Mouse (Mus musculus): Measurements from ENCODE around the gene Dis3. TPM values are rescaled to one million over a fixed set of nuclear protein-coding genes. Genes with fewer than 3 reads are reported as not detected.
"Not testable (repeated sequence)": the region's sequence is repeated elsewhere in the genome, so short reads cannot be mapped to it uniquely, and the experiment has no call there.

The Dis3 gene
- polyA plus RNA-seq, 1 experiment, result 12.3 TPM

GRCm38 (mm10) chr14:99041416-99041815 is 58.2 kb downstream of the Dis3 start:
- Histone ChIP-seq H3K27me3 (ENCODE audit: control insufficient read depth, insufficient read depth, insufficient read length) (no peaks in the 10 kb centered on the region), H3K4me2 (ENCODE audit: low read depth) (no peak overlapping the region), H3ac (ENCODE audit: control insufficient read depth, insufficient read length) (no peak overlapping the region), H3K79me2 (ENCODE audit: control insufficient read depth, insufficient read depth) (peaks cover 64% of the 10 kb centered on the region), H3K36me3 (ENCODE audit: control insufficient read depth, insufficient read depth) (peaks cover 6% of the 10 kb centered on the region), H3K4me3 (no peak overlapping the region)
- TF ChIP-seq POLR2A (IDR thresholded peaks at IDR 0.05; ENCODE audit: insufficient read length, low read depth) (no peak), MYOG (IDR thresholded peaks at IDR 0.05; ENCODE audit: control insufficient read depth in 1 of 3, insufficient read depth in 1 of 3, insufficient read length in 2 of 3, low read depth in 2 of 3) (no peak), REST (IDR thresholded peaks at IDR 0.05; ENCODE audit: insufficient read depth, insufficient read length) (no peak), POLR2AphosphoS2 (IDR thresholded peaks at IDR 0.05; ENCODE audit: insufficient read length, low read depth) (no peak), MYOD1 (IDR thresholded peaks at IDR 0.05; ENCODE audit: control insufficient read depth in 1 of 3, insufficient read length in 2 of 3, low read depth in 2 of 3) (no peak), MAX (IDR thresholded peaks at IDR 0.05; ENCODE audit: low read depth) (no peak), TCF12 (IDR thresholded peaks at IDR 0.05; ENCODE audit: insufficient read depth, poor library complexity, severe bottlenecking) (no peak), SRF (IDR thresholded peaks at IDR 0.05; ENCODE audit: control insufficient read depth, insufficient read length, low read depth) (no peak), USF1 (IDR thresholded peaks at IDR 0.05; ENCODE audit: low read depth) (no peak), CEBPB (IDR thresholded peaks at IDR 0.05; ENCODE audit: insufficient read depth, poor library complexity, severe bottlenecking) (no peak), E2F4 (IDR thresholded peaks at IDR 0.05; ENCODE audit: insufficient read depth) (no peak), TCF3 (IDR thresholded peaks at IDR 0.05; ENCODE audit: insufficient read length, low read depth) (no peak)

GRCm38 (mm10) chr14:99039308-99039707 is 60.3 kb downstream of the Dis3 start:
- not testable (repeated sequence) for H3K27me3 ChIP-seq (ENCODE audit: control insufficient read depth, insufficient read depth, insufficient read length); H3K4me2 ChIP-seq (ENCODE audit: low read depth); H3ac ChIP-seq (ENCODE audit: control insufficient read depth, insufficient read length); H3K4me3 ChIP-seq
- peaks cover 53% of the 10 kb centered on the region for H3K79me2 ChIP-seq (ENCODE audit: control insufficient read depth, insufficient read depth)
- H3K36me3 ChIP-seq (ENCODE audit: control insufficient read depth, insufficient read depth), result peaks cover 12% of the 10 kb centered on the region

DNA sequence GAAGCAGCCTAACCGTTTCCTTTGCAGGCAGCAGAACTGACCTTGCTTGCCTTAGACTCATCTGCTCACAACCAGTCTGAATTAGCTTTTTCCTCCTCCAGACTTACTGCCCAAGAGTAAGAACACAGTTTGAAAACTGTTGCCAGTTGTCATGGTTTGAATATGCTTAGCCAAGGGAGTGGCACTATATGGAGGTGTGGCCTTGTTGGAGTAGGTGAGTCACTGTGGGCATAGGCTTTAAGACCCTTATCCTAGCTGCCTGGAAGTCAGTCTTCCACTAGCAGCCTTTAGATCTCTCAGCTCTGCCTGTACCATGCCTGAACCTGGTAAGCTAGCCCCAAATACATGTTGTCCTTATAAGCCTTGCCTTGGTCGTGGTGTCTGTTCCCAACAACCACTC is 61.9 kb downstream of the Dis3 start:
- no peak for TF ChIP-seq USF1 (IDR thresholded peaks at IDR 0.05; ENCODE audit: low read depth)
- Histone ChIP-seq H3ac (ENCODE audit: control insufficient read depth, insufficient read length) (no peak overlapping the region), H3K36me3 (ENCODE audit: control insufficient read depth, insufficient read depth) (peaks cover 12% of the 10 kb centered on the region), H3K79me2 (ENCODE audit: control insufficient read depth, insufficient read depth) (peaks cover 40% of the 10 kb centered on the region), H3K4me2 (ENCODE audit: low read depth) (no peak overlapping the region), H3K4me3 (no peak overlapping the region), H3K27me3 (ENCODE audit: control insufficient read depth, insufficient read depth, insufficient read length) (no peaks in the 10 kb centered on the region)

DNA sequence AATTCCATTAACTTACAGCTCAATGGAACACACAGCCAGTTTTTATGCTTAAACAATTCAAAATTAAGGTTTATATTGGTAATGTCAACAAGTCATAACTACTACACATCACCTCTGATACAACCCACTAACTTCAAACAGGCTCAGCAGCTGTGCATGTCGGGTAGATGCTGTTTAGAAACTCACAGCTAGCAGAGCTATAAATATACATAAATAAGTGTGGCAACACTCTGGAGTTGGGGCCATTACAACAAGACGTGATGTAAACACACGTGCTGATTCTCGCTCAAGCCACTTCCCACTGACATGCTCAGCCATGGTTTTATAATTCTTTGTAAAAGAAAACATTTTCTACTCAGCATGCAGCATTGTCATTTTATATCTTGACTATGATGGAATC is 63.5 kb downstream of the Dis3 start:
- TF ChIP-seq MYOG (IDR thresholded peaks at IDR 0.05; ENCODE audit: control insufficient read depth in 1 of 3, insufficient read depth in 1 of 3, insufficient read length in 2 of 3, low read depth in 2 of 3), result no peak
- no peak for TF ChIP-seq MAX (IDR thresholded peaks at IDR 0.05; ENCODE audit: low read depth)
- TF ChIP-seq SRF (IDR thresholded peaks at IDR 0.05; ENCODE audit: control insufficient read depth, insufficient read length, low read depth), result no peak
- no peak for TF ChIP-seq POLR2AphosphoS2 (IDR thresholded peaks at IDR 0.05; ENCODE audit: insufficient read length, low read depth)
- TF ChIP-seq TCF3 (IDR thresholded peaks at IDR 0.05; ENCODE audit: insufficient read length, low read depth), result no peak
- TF ChIP-seq E2F4 (IDR thresholded peaks at IDR 0.05; ENCODE audit: insufficient read depth), result no peak
- no peak for TF ChIP-seq TCF12 (IDR thresholded peaks at IDR 0.05; ENCODE audit: insufficient read depth, poor library complexity, severe bottlenecking)
- TF ChIP-seq USF1 (IDR thresholded peaks at IDR 0.05; ENCODE audit: low read depth), result no peak
- TF ChIP-seq REST (IDR thresholded peaks at IDR 0.05; ENCODE audit: insufficient read depth, insufficient read length), result no peak
- no peak for TF ChIP-seq MYOD1 (IDR thresholded peaks at IDR 0.05; ENCODE audit: control insufficient read depth in 1 of 3, insufficient read length in 2 of 3, low read depth in 2 of 3)
- no peak for TF ChIP-seq CEBPB (IDR thresholded peaks at IDR 0.05; ENCODE audit: insufficient read depth, poor library complexity, severe bottlenecking)
- TF ChIP-seq POLR2A (IDR thresholded peaks at IDR 0.05; ENCODE audit: insufficient read length, low read depth), result no peak
- H3K27me3 ChIP-seq (ENCODE audit: control insufficient read depth, insufficient read depth, insufficient read length), result no peaks in the 10 kb centered on the region
- peaks cover 23% of the 10 kb centered on the region for H3K79me2 ChIP-seq (ENCODE audit: control insufficient read depth, insufficient read depth)
- H3K36me3 ChIP-seq (ENCODE audit: control insufficient read depth, insufficient read depth), result peaks cover 12% of the 10 kb centered on the region
- no peak overlapping the region for H3K4me2 ChIP-seq (ENCODE audit: low read depth)
- H3K4me3 ChIP-seq, result no peak overlapping the region
- no peak overlapping the region for H3ac ChIP-seq (ENCODE audit: control insufficient read depth, insufficient read length)

- not testable (repeated sequence) for H3K4me3 ChIP-seq; H3K4me2 ChIP-seq (ENCODE audit: low read depth); H3K27me3 ChIP-seq (ENCODE audit: control insufficient read depth, insufficient read depth, insufficient read length); H3ac ChIP-seq (ENCODE audit: control insufficient read depth, insufficient read length); H3K36me3 ChIP-seq (ENCODE audit: control insufficient read depth, insufficient read depth)
- H3K79me2 ChIP-seq (ENCODE audit: control insufficient read depth, insufficient read depth), result peaks cover 11% of the 10 kb centered on the region
These were observed 64.7 kb downstream of the Dis3 start for GRCm38 (mm10) chr14:99034851-99035250.

- Histone ChIP-seq H3K36me3 (ENCODE audit: control insufficient read depth, insufficient read depth) (peaks cover 6% of the 10 kb centered on the region), H3K4me2 (ENCODE audit: low read depth) (no peak overlapping the region), H3K27me3 (ENCODE audit: control insufficient read depth, insufficient read depth, insufficient read length) (no peaks in the 10 kb centered on the region), H3ac (ENCODE audit: control insufficient read depth, insufficient read length) (no peak overlapping the region), H3K4me3 (no peak overlapping the region), H3K79me2 (ENCODE audit: control insufficient read depth, insufficient read depth) (peaks cover 3% of the 10 kb centered on the region)
- TF ChIP-seq SRF (IDR thresholded peaks at IDR 0.05; ENCODE audit: control insufficient read depth, insufficient read length, low read depth) (no peak), TCF3 (IDR thresholded peaks at IDR 0.05; ENCODE audit: insufficient read length, low read depth) (no peak), REST (IDR thresholded peaks at IDR 0.05; ENCODE audit: insufficient read depth, insufficient read length) (no peak), POLR2AphosphoS2 (IDR thresholded peaks at IDR 0.05; ENCODE audit: insufficient read length, low read depth) (no peak), CEBPB (IDR thresholded peaks at IDR 0.05; ENCODE audit: insufficient read depth, poor library complexity, severe bottlenecking) (no peak), MAX (IDR thresholded peaks at IDR 0.05; ENCODE audit: low read depth) (no peak), E2F4 (IDR thresholded peaks at IDR 0.05; ENCODE audit: insufficient read depth) (no peak), USF1 (IDR thresholded peaks at IDR 0.05; ENCODE audit: low read depth) (no peak), MYOD1 (IDR thresholded peaks at IDR 0.05; ENCODE audit: control insufficient read depth in 1 of 3, insufficient read length in 2 of 3, low read depth in 2 of 3) (no peak), MYOG (IDR thresholded peaks at IDR 0.05; ENCODE audit: control insufficient read depth in 1 of 3, insufficient read depth in 1 of 3, insufficient read length in 2 of 3, low read depth in 2 of 3) (no peak), TCF12 (IDR thresholded peaks at IDR 0.05; ENCODE audit: insufficient read depth, poor library complexity, severe bottlenecking) (no peak)
These were observed 67.0 kb downstream of the Dis3 start for GRCm38 (mm10) chr14:99032596-99032995.

All from myocyte (in vitro differentiated cells).